Comparison of ENCODE assay signal across 13 mouse cellular contexts in genomic region chr11:117392251-117392650, GRCm38 (mm10).
DNase-seq lines count a peak whose midpoint lies in the region; ATAC-seq and TF ChIP-seq lines count a peak whose summit lies in the region.
"Had no signal": no experiment of that assay in that cellular context is flagged by ENCODE, and none has a peak within 500 bp of the region (broad histone marks: within the 10 kb centered on the region; RNA-seq: fewer than 3 reads in every experiment).

No protein-coding gene starts in this region.

- no peak overlapping the region for H3K9ac ChIP-seq in kidney, postnatal 0 days (ENCODE audit: low read depth, low read length)
- H3K9ac ChIP-seq in kidney, embryonic 14.5 days (ENCODE audit: low read depth, low read length), result no peak overlapping the region
- H3K9ac ChIP-seq: embryonic facial prominence, embryonic 12.5 days; midbrain, embryonic 13.5 days had no signal

- 84% methylated on average over 2 of the region's 2 CpGs for WGBS in kidney, postnatal 0 days
- WGBS in kidney, embryonic 14.5 days, result 92% methylated on average over 2 of the region's 2 CpGs
- WGBS in thymus, adult 2 months, result 90% methylated on average over 2 of the region's 2 CpGs

- TF ChIP-seq CTCF in kidney, postnatal 0 days (IDR thresholded peaks at IDR 0.05; ENCODE audit: low read depth), result peak; percentile 57
- TF ChIP-seq CTCF in thymus, adult 2 months (IDR thresholded peaks at IDR 0.05; ENCODE audit: borderline replicate concordance, control insufficient read depth, extremely low read depth, insufficient read depth, low read length, poor library complexity), result no peak

- no peak overlapping the region for H3K4me2 ChIP-seq in kidney, postnatal 0 days (ENCODE audit: low read length)
- no peak overlapping the region for H3K4me2 ChIP-seq in kidney, embryonic 14.5 days (replicated peaks; ENCODE audit: low read depth, low read length)
- H3K4me2 ChIP-seq: embryonic facial prominence, embryonic 12.5 days; midbrain, embryonic 13.5 days had no signal

- DNase-seq in kidney, postnatal 0 days (ENCODE audit: low spot score), result no peak
- DNase-seq in thymus, adult 2 months, result peak; percentile 51
- DNase-seq in thymus, adult 18-20 months, result no peak
- peak; percentile 22 for DNase-seq in c-Kit-positive CD71-positive TER-119-negative erythroid progenitor cells, embryonic 14.5 days (ENCODE audit: low read depth)
- peak; percentile 78 for DNase-seq in thymus, postnatal 4 days
- DNase-seq in urinary bladder, adult 2 months (ENCODE audit: low spot score), result no peak
- DNase-seq in gastrocnemius, adult 18-20 months (ENCODE audit: low spot score), result no peak
- DNase-seq: adrenal gland, postnatal 25 days; gastrocnemius, postnatal 36 days had no signal

- H3K36me3 ChIP-seq in kidney, postnatal 0 days (ENCODE audit: insufficient read depth, low read length), result no peaks in the 10 kb centered on the region
- no peaks in the 10 kb centered on the region for H3K36me3 ChIP-seq in kidney, embryonic 14.5 days (ENCODE audit: control insufficient read depth, insufficient read depth, low read length)
- H3K36me3 ChIP-seq in thymus, adult 2 months (ENCODE audit: control insufficient read depth, insufficient read depth, low read length), result no peaks in the 10 kb centered on the region
- H3K36me3 ChIP-seq: embryonic facial prominence, embryonic 12.5 days; midbrain, embryonic 13.5 days had no signal

- no peak overlapping the region for H3K4me3 ChIP-seq in kidney, postnatal 0 days (replicated peaks; ENCODE audit: low read depth, low read length)
- H3K4me3 ChIP-seq in kidney, embryonic 14.5 days (ENCODE audit: low read length), result no peak overlapping the region
- H3K4me3 ChIP-seq in thymus, adult 2 months (ENCODE audit: control insufficient read depth, insufficient read depth, low read length), result no peak overlapping the region
- H3K4me3 ChIP-seq: embryonic facial prominence, embryonic 12.5 days; midbrain, embryonic 13.5 days had no signal

- H3K27me3 ChIP-seq in kidney, postnatal 0 days (ENCODE audit: insufficient read depth, low read length), result 0 out of 2 replicates have a peak, but pooled peaks cover 12% of the 10 kb centered on the region
- H3K27me3 ChIP-seq in kidney, embryonic 14.5 days (ENCODE audit: control insufficient read depth, insufficient read depth, low read length), result peaks cover 20% of the 10 kb centered on the region
- peaks cover 9% of the 10 kb centered on the region for H3K27me3 ChIP-seq in thymus, adult 2 months (ENCODE audit: control insufficient read depth, insufficient read depth, low read length)

- no peak for TF ChIP-seq POLR2A in thymus, adult 2 months (IDR thresholded peaks at IDR 0.05; ENCODE audit: control insufficient read depth, extremely low read depth, insufficient read depth, low read length, poor library complexity)

- no peak for ATAC-seq in kidney, postnatal 0 days (replicated peaks; ENCODE audit: low FRiP score, low read depth)
- ATAC-seq in kidney, embryonic 14.5 days (ENCODE audit: low FRiP score, low TSS enrichment), result no peak
- ATAC-seq: inflammation-experienced regulatory T-cells, adult 6 months; midbrain, embryonic 13.5 days had no signal

- peaks cover 9% of the 10 kb centered on the region; the same call in 1 of the 2 replicates for H3K4me1 ChIP-seq in kidney, postnatal 0 days (replicated peaks; ENCODE audit: insufficient read depth, low read length)
- H3K4me1 ChIP-seq in kidney, embryonic 14.5 days (ENCODE audit: control insufficient read depth, insufficient read depth, low read length), result peaks cover 32% of the 10 kb centered on the region
- peaks cover 5% of the 10 kb centered on the region; the same call in 1 of the 2 replicates for H3K4me1 ChIP-seq in thymus, adult 2 months (replicated peaks; ENCODE audit: control insufficient read depth, insufficient read depth, low read length)

- no peaks in the 10 kb centered on the region for H3K9me3 ChIP-seq in kidney, postnatal 0 days (replicated peaks; ENCODE audit: low read length)
- H3K9me3 ChIP-seq in kidney, embryonic 14.5 days (ENCODE audit: control insufficient read depth, low read length), result no peaks in the 10 kb centered on the region
- H3K9me3 ChIP-seq: embryonic facial prominence, embryonic 12.5 days; midbrain, embryonic 13.5 days had no signal

- no peak overlapping the region for H3K27ac ChIP-seq in kidney, postnatal 0 days
- H3K27ac ChIP-seq in kidney, embryonic 14.5 days (ENCODE audit: low read depth, low read length), result no peak overlapping the region
- no peak overlapping the region for H3K27ac ChIP-seq in thymus, adult 2 months (ENCODE audit: control insufficient read depth, insufficient read depth, low read length)
- H3K27ac ChIP-seq: embryonic facial prominence, embryonic 12.5 days; midbrain, embryonic 13.5 days had no signal

Comparison
In these comparisons a context has a peak if more than half of its experiments do, and no peak if none do; other contexts are left out.
1. DNase-seq: peak in thymus, adult 2 months (single experiment), c-Kit-positive CD71-positive TER-119-negative erythroid progenitor cells, embryonic 14.5 days (single experiment) and thymus, postnatal 4 days (single experiment); none in kidney, postnatal 0 days (single experiment), thymus, adult 18-20 months (0 of 2), urinary bladder, adult 2 months (single experiment) and gastrocnemius, adult 18-20 months (single experiment).